Mouse (Mus musculus) heart, postnatal 4 days (tissue): ENCODE data around the gene Cbx5. TPM values are rescaled to one million over a fixed set of nuclear protein-coding genes. Genes with fewer than 3 reads are reported as not detected.
A peak's percentile ranks its signal among the peaks of the same experiment; 100 is the strongest.
"Not testable (repeated sequence)": the region's sequence is repeated elsewhere in the genome, so short reads cannot be mapped to it uniquely, and the experiment has no call there.

Experiments used
- DNase-seq: peaks from one replicate; pipeline ENCODE4 v3.0.0; 2021
- total RNA-seq, 2 experiments: library from RNA; stranded (reverse); gene quantifications; 2 replicates each; pipeline ENCODE4 v1.2.3; 2021

The Cbx5 gene
- 100 to 1,000 TPM; 146 TPM for total RNA-seq

- peak; percentile 99 for DNase-seq
Observed at GRCm38 (mm10) chr15:103239685-103240159, at the start of gene Cbx5. Gene Cbx5, minus strand, starts transcription at chr15:103239816.

GRCm38 (mm10) chr15:103285778-103286417, 46.3 kb upstream of the Cbx5 start:
- DNase-seq: peak; percentile 79

GRCm38 (mm10) chr15:103284647-103285046, 45.0 kb upstream of the Cbx5 start:
- DNase-seq: no peak

GRCm38 (mm10) chr15:103284066-103284465, 44.5 kb upstream of the Cbx5 start:
- peak; percentile 68 for DNase-seq

GRCm38 (mm10) chr15:103281465-103282205, 42.0 kb upstream of the Cbx5 start:
- no peak for DNase-seq

- DNase-seq: peak; percentile 52
Observed at GRCm38 (mm10) chr15:103280817-103281464, 41.3 kb upstream of the Cbx5 start.

GRCm38 (mm10) chr15:103279750-103280149, 40.1 kb upstream of the Cbx5 start:
- DNase-seq: peak; percentile 42

- DNase-seq: no peak
Observed at GRCm38 (mm10) chr15:103277949-103278348, 38.3 kb upstream of the Cbx5 start.

GRCm38 (mm10) chr15:103275943-103276342, 36.3 kb upstream of the Cbx5 start:
- DNase-seq: not testable (repeated sequence)

GRCm38 (mm10) chr15:103272419-103273279, 33.0 kb upstream of the Cbx5 start, which contains the start of gene Copz1:
Gene Copz1, plus strand, starts transcription at chr15:103272714.
- DNase-seq: peak; percentile 95

- DNase-seq: no peak
Observed at GRCm38 (mm10) chr15:103268903-103269302, 29.3 kb upstream of the Cbx5 start.

- DNase-seq: no peak
Observed at GRCm38 (mm10) chr15:103264794-103265193, 25.2 kb upstream of the Cbx5 start.

GRCm38 (mm10) chr15:103259989-103260388, 20.4 kb upstream of the Cbx5 start:
- no peak for DNase-seq

- no peak for DNase-seq
Observed at GRCm38 (mm10) chr15:103259162-103259561, 19.5 kb upstream of the Cbx5 start.

GRCm38 (mm10) chr15:103257790-103258728, 18.4 kb upstream of the Cbx5 start, which contains the start of gene Nfe2:
Gene Nfe2, minus strand, starts transcription at chr15:103258403.
- DNase-seq: peak; percentile 73

- no peak for DNase-seq
Observed at GRCm38 (mm10) chr15:103256210-103256986, 16.8 kb upstream of the Cbx5 start.

GRCm38 (mm10) chr15:103255169-103255568, 15.6 kb upstream of the Cbx5 start:
- DNase-seq: peak; percentile 50

- no peak for DNase-seq
Observed at GRCm38 (mm10) chr15:103253352-103253751, 13.7 kb upstream of the Cbx5 start.

GRCm38 (mm10) chr15:103252660-103253059, 13.0 kb upstream of the Cbx5 start:
- DNase-seq: no peak

GRCm38 (mm10) chr15:103251595-103251994, 12.0 kb upstream of the Cbx5 start:
- no peak for DNase-seq
